ENCODE assay signal across 9 mouse cellular contexts in the genomic region with DNA sequence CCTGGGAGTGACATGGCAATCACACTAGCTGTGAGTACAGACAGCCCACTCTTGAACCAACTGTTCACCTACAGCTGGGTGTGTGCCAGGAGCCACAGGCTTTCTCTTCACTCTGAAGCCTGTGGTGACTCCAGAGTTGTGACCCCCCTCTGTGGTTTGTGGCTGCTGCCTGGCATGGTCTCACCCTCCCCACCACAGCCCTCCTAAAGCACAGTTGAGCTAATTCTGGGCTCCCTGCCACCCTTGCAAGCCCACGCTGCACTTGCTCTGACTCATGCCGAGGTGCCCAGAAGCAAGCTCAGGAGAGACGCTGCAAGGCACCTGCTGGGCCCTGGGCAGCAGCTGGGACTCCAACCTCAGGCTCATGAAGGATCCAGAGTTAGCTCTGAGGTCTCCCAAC. TPM values are rescaled to one million over a fixed set of nuclear protein-coding genes. Genes with fewer than 3 reads are reported as not detected.
A peak's percentile ranks its signal among the peaks of the same experiment; 100 is the strongest.
DNase-seq lines count a peak whose midpoint lies in the region; ATAC-seq and TF ChIP-seq lines count a peak whose summit lies in the region.
"Had no signal": no experiment of that assay in that cellular context is flagged by ENCODE, and none has a peak within 500 bp of the region (broad histone marks: within the 10 kb centered on the region; RNA-seq: fewer than 3 reads in every experiment).

No protein-coding gene starts in this region.

- no peaks in the 10 kb centered on the region for H3K36me3 ChIP-seq in heart, embryonic 10.5 days
- H3K36me3 ChIP-seq in liver, postnatal 0 days (replicated peaks; ENCODE audit: insufficient read depth, low read length): no peaks in the 10 kb centered on the region

- peaks cover 59% of the 10 kb centered on the region for H3K4me1 ChIP-seq in heart, embryonic 10.5 days
- no peaks in the 10 kb centered on the region for H3K4me1 ChIP-seq in liver, postnatal 0 days (ENCODE audit: insufficient read depth)

- peak; percentile 93 for ATAC-seq in hematopoietic stem cell, adult 5-6 weeks (replicated peaks in 1 of 2; ENCODE audit: insufficient read depth in 1 of 2, low FRiP score in 2 of 2, low TSS enrichment in 1 of 2, low read depth in 1 of 2, poor library complexity in 2 of 2, severe bottlenecking in 2 of 2)
- ATAC-seq in liver, postnatal 0 days: no peak
- ATAC-seq: forebrain, embryonic 14.5 days had no signal

- peaks cover 6% of the 10 kb centered on the region; the same call in 1 of the 2 replicates for H3K27me3 ChIP-seq in heart, embryonic 10.5 days (ENCODE audit: insufficient read depth, poor library complexity, severe bottlenecking)
- H3K27me3 ChIP-seq in liver, postnatal 0 days (ENCODE audit: insufficient read depth, low read length): no peaks in the 10 kb centered on the region

- H3K4me2 ChIP-seq in liver, postnatal 0 days (ENCODE audit: low read depth, low read length): no peak overlapping the region

- no peak overlapping the region for H3K9ac ChIP-seq in liver, postnatal 0 days (replicated peaks)

- WGBS in heart, embryonic 10.5 days: 90% methylated on average over 3 of the region's 3 CpGs
- 47% methylated on average over 3 of the region's 3 CpGs for WGBS in liver, postnatal 0 days (ENCODE audit: insufficient replicate concordance)

- intact Hi-C loops in heart, postnatal 36 days (cut with DNase I): no loop called here

- H3K4me3 ChIP-seq in heart, embryonic 10.5 days: no peak overlapping the region
- H3K4me3 ChIP-seq in liver, postnatal 0 days (ENCODE audit: low read depth, low read length): no peak overlapping the region

- TF ChIP-seq EP300 in liver, postnatal 0 days (IDR thresholded peaks at IDR 0.05; ENCODE audit: low read depth): no peak

- no peak for DNase-seq in heart, embryonic 10.5 days (ENCODE audit: low spot score)
- no peak for DNase-seq in heart, postnatal 36 days
- peak; percentile 93 for DNase-seq in Muller cell, postnatal 12 days (ENCODE audit: inconsistent ontology term)
- DNase-seq in natural killer cell, adult 2 months (ENCODE audit: low spot score in 2 of 2): peak; percentile 70 to 80
- no peak for DNase-seq in liver, postnatal 0 days
- DNase-seq in kidney, postnatal 36 days: no peak
- no peak for DNase-seq in urinary bladder, postnatal 36 days (ENCODE audit: low spot score in 2 of 2)

- no peak for TF ChIP-seq CTCF in liver, postnatal 0 days (IDR thresholded peaks at IDR 0.05; ENCODE audit: low read depth)

- H3K27ac ChIP-seq in heart, embryonic 10.5 days: peak overlapping the region; percentile 69; the same call in 1 of the 2 replicates
- H3K27ac ChIP-seq in liver, postnatal 0 days (ENCODE audit: low read depth): no peak overlapping the region

- H3K9me3 ChIP-seq in heart, embryonic 10.5 days: no peaks in the 10 kb centered on the region
- no peaks in the 10 kb centered on the region for H3K9me3 ChIP-seq in liver, postnatal 0 days (ENCODE audit: low read length)

RNA-seq across cellular contexts. Expression of a gene that starts 23.0 kb away (rescaled TPM):
- polyA plus RNA-seq in heart, embryonic 10.5 days (2016; fragmentation: Nextera tagmentation; extraction: Ambion mirVana): 2.5 and 3.4 TPM in 2 replicates
- under 1 TPM; 0.94 to 0.98 TPM for total RNA-seq in heart, postnatal 36 days (2021)
- 0.06 and 1.4 TPM in 2 replicates for total RNA-seq in hematopoietic stem cell, adult 5-6 weeks (2017)
- polyA plus RNA-seq in liver, postnatal 0 days (2015; fragmentation: Nextera tagmentation; extraction: Ambion mirVana): 0.20 and 0.22 TPM in 2 replicates

Comparison
In these comparisons a context has a peak if more than half of its experiments do, and no peak if none do; other contexts are left out.
1. DNase-seq: peak in Muller cell, postnatal 12 days (single experiment) and natural killer cell, adult 2 months (2 of 2); none in heart, embryonic 10.5 days (single experiment), heart, postnatal 36 days (0 of 2), liver, postnatal 0 days (single experiment), kidney, postnatal 36 days (0 of 2) and urinary bladder, postnatal 36 days (0 of 2).